Mouse (Mus musculus) heart, adult 2 months (tissue): Measurements from ENCODE around the gene Arid1a. TPM values are rescaled to one million over a fixed set of nuclear protein-coding genes. Genes with fewer than 3 reads are reported as not detected.
A peak's percentile ranks its signal among the peaks of the same experiment; 100 is the strongest.

ENCODE experiments used
- DNase-seq, 2 experiments: peaks; one replicate each; pipeline ENCODE4 v3.0.0; 2021
- H3K27ac ChIP-seq: fragments of 200-600 bp; 2 replicates; pipeline ENCODE4 v1.8.1; 2022
- H3K27me3 ChIP-seq: fragments of 200-500 bp; 2 replicates; pipeline ENCODE4 v1.6.1; 2012; ENCODE audit warnings: mild to moderate bottlenecking, low read length, inconsistent platforms, mixed read lengths; ENCODE audit not compliant: control insufficient read depth, insufficient read depth
- H3K36me3 ChIP-seq: fragments of 200-500 bp; 2 replicates; pipeline ENCODE4 v1.6.1; 2012; ENCODE audit warnings: low read length, inconsistent platforms; ENCODE audit not compliant: control insufficient read depth, insufficient read depth
- H3K4me1 ChIP-seq: fragments of 200-500 bp; 2 replicates; pipeline ENCODE4 v1.6.1; 2011; ENCODE audit warnings: low read length; ENCODE audit not compliant: control insufficient read depth, insufficient read depth
- H3K4me3 ChIP-seq: fragments of 200-600 bp; 2 replicates; pipeline ENCODE4 v1.8.1; 2022
- H3K79me2 ChIP-seq: fragments of 200-500 bp; replicated peaks from 2 replicates; pipeline ENCODE4 v1.6.1; 2012; ENCODE audit warnings: mild to moderate bottlenecking, inconsistent platforms, low read length, moderate library complexity, mixed read lengths; ENCODE audit not compliant: control insufficient read depth, insufficient read depth
- H3K9ac ChIP-seq: fragments of 200-500 bp; 2 replicates; pipeline ENCODE4 v1.6.1; 2012; ENCODE audit warnings: low read depth, mild to moderate bottlenecking, control low read depth, inconsistent platforms, low read length, mixed read lengths
- CTCF ChIP-seq: fragments of 200-600 bp; IDR thresholded peaks from 2 replicates; pipeline ENCODE4 v1.8.1; 2022; ENCODE audit warnings: antibody characterized with exemption, mild to moderate bottlenecking, moderate library complexity
- EP300 ChIP-seq: fragments of 200-500 bp; IDR thresholded peaks from 2 replicates; pipeline ENCODE4 v1.6.1; 2011; ENCODE audit warnings: low read depth, low read length, control low read depth; ENCODE audit not compliant: insufficient read depth
- POLR2A ChIP-seq: fragments of 200-500 bp; IDR thresholded peaks from 2 replicates; pipeline ENCODE4 v1.6.1; 2011; ENCODE audit warnings: mild to moderate bottlenecking, low read depth, low read length, control low read depth; ENCODE audit not compliant: insufficient read depth
- WGBS: fragments of 180-500 bp; shearing (Covaris S2); methylation state at CpG from one replicate; pipeline ENCODE4 v1.1.7; 2018; 5-methylcytosine and 5-hydroxymethylcytosine counted together
- intact Hi-C: fragments of 180-260 bp; cut with DNase I; formaldehyde crosslinking; loops from one replicate; pipeline ENCODE4 v1.15.1; 2025
- polyA plus RNA-seq: library from polyadenylated mRNA; depleted of rRNA; stranded (reverse); fragments of >200 nt; gene quantifications from 2 replicates; pipeline ENCODE4 v1.2.3, GENCODE M21; 2012
- total RNA-seq, 2 experiments: library from RNA; stranded (reverse); gene quantifications; 2 replicates each; pipeline ENCODE4 v1.2.3; 2021

Arid1a gene
- total and polyA plus RNA-seq, 3 experiments = 27.8 to 38.0 (median 34.2) TPM

GRCm38 (mm10) chr4:133751521-133752448 lies 4.8 kb downstream of the Arid1a start:
- peak; percentile 68 to 71 for DNase-seq
- no peaks in the 10 kb centered on the region for H3K27me3 ChIP-seq
- H3K9ac ChIP-seq = peak overlapping the region; percentile 99
- intact Hi-C loops = loop anchor here (2.0 kb wide), 2 partner anchors 19 to 45 kb away; no protein-coding TSS in a partner anchor
- peak overlapping the region; percentile 98 for H3K27ac ChIP-seq
- H3K36me3 ChIP-seq = peaks cover 16% of the 10 kb centered on the region
- H3K79me2 ChIP-seq = peaks cover 12% of the 10 kb centered on the region
- peaks cover 15% of the 10 kb centered on the region for H3K4me1 ChIP-seq
- TF ChIP-seq POLR2A (no peak; the same call in 1 of the 2 replicates), CTCF (no peak), EP300 (no peak)
- peak overlapping the region; percentile 81 for H3K4me3 ChIP-seq
- under 1% methylated on average over 31 of the region's 31 CpGs for WGBS

GRCm38 (mm10) chr4:133750184-133750775 lies 6.3 kb downstream of the Arid1a start:
- Histone ChIP-seq H3K36me3 (peaks cover 21% of the 10 kb centered on the region), H3K4me3 (no peak overlapping the region), H3K27ac (peak overlapping the region; percentile 98), H3K79me2 (peaks cover 13% of the 10 kb centered on the region), H3K4me1 (peaks cover 19% of the 10 kb centered on the region), H3K9ac (peak overlapping the region; percentile 11; the same call in 1 of the 2 replicates), H3K27me3 (no peaks in the 10 kb centered on the region)
- TF ChIP-seq POLR2A = no peak
- TF ChIP-seq CTCF = no peak
- no peak for TF ChIP-seq EP300
- no peak for DNase-seq
- intact Hi-C loops = loop anchor here (2.0 kb wide), 2 partner anchors 17 to 43 kb away; no protein-coding TSS in a partner anchor
- 16% methylated on average over 7 of the region's 7 CpGs for WGBS

DNA sequence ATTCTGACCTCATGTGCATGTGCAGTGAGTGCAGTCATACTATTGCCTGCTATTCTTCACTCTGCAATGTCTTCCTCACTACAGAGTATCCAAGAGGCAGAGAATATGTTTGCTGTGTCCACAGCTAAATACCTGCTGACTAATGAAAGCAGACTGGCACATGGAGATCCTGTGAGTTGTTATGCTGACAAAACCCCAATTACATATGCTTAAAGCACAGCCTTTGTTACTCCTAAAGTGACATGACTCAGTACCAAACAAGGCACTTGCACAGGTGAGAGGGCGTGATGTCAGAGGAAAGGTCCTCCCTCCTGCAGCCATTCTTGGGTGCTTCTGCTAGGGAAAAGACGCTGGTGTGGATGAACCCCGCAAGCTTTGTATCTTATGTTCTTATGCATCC lies 21.3 kb downstream of the Arid1a start:
- H3K4me3 ChIP-seq = no peak overlapping the region
- H3K9ac ChIP-seq = no peak overlapping the region
- peaks cover 28% of the 10 kb centered on the region for H3K79me2 ChIP-seq
- peaks cover 41% of the 10 kb centered on the region for H3K36me3 ChIP-seq
- no peak for TF ChIP-seq CTCF
- no peak for TF ChIP-seq POLR2A
- TF ChIP-seq EP300 = no peak
- WGBS = 73% methylated on average over 3 of the region's 3 CpGs
- DNase-seq = no peak
- H3K4me1 ChIP-seq = peaks cover 20% of the 10 kb centered on the region
- H3K27me3 ChIP-seq = no peaks in the 10 kb centered on the region
- intact Hi-C loops = no loop called here
- H3K27ac ChIP-seq = no peak overlapping the region

- TF ChIP-seq EP300 = no peak
- no peak for TF ChIP-seq CTCF
- no peak for TF ChIP-seq POLR2A
- Histone ChIP-seq H3K27ac (peak overlapping the region; percentile 73), H3K79me2 (peaks cover 17% of the 10 kb centered on the region), H3K4me3 (peak overlapping the region; percentile 21; the same call in 1 of the 2 replicates), H3K27me3 (no peaks in the 10 kb centered on the region), H3K4me1 (peaks cover 27% of the 10 kb centered on the region), H3K36me3 (peaks cover 44% of the 10 kb centered on the region), H3K9ac (no peak overlapping the region)
- intact Hi-C loops = no loop called here
- no peak for DNase-seq
Measured at GRCm38 (mm10) chr4:133730122-133730521, 26.4 kb downstream of the Arid1a start.

DNA sequence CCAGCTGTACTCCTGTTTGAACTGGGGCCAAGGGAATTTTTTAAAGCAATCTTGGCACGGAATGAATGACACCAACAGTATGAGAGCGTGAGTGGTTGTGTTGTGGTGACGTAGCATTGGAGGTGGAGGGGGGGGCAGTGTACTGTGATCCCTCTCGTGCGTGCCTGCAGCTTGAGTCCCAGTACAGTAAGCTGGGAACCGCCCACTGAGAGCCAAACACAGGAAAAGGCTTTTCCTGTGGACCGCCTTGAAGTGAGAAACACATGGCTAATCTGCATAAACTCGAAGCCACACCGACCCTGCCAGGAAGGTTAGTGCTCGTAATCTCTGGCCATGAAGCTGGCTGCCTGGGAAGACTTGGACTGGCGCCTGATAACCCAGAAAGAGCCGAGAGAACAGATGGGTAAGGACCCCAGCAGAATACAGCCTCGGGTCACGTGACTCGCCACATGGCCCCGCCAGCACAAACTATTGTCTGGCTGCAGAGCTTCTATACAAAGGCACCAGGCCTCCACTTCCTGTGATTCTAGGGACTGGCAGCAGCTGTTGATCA lies 27.0 kb downstream of the Arid1a start:
- H3K27ac ChIP-seq = peak overlapping the region; percentile 73
- DNase-seq = peak; percentile 83 to 91
- H3K36me3 ChIP-seq = peaks cover 45% of the 10 kb centered on the region
- peak overlapping the region; percentile 31 for H3K4me3 ChIP-seq
- intact Hi-C loops = loop anchor here (1.0 to 5.0 kb wide), 4 partner anchors 22 to 84 kb away; no protein-coding TSS in a partner anchor
- under 1% methylated on average over 16 of the region's 16 CpGs for WGBS
- H3K9ac ChIP-seq = no peak overlapping the region
- H3K27me3 ChIP-seq = no peaks in the 10 kb centered on the region
- peaks cover 27% of the 10 kb centered on the region for H3K4me1 ChIP-seq
- TF ChIP-seq EP300 = peak; percentile 92
- peak; percentile 42 for TF ChIP-seq POLR2A
- no peak for TF ChIP-seq CTCF
- peaks cover 14% of the 10 kb centered on the region for H3K79me2 ChIP-seq

DNA sequence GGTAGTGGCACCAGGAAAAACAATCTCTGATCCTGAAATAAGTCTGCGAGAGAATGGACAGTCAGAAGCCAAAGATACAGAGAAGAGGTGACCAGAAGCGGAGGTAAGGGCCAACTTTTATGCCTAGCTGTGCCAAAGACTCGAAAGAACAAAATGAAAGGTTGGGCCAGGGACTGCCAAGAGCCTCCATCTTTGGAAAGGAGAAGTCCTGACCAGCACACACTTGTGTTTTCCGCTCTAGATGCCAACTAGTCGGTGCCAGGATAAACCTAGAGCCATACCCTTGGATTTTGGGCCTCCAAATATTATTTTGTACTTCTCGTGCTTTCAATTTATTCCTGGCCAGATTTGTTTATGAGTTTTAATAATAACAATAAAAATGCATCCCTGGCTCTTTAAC lies 27.6 kb downstream of the Arid1a start:
- TF ChIP-seq EP300 (no peak), CTCF (no peak), POLR2A (no peak)
- intact Hi-C loops = loop anchor here (1.0 to 5.0 kb wide), 4 partner anchors 22 to 84 kb away; no protein-coding TSS in a partner anchor
- WGBS = 7% methylated on average over 6 of the region's 6 CpGs
- H3K27me3 ChIP-seq = no peaks in the 10 kb centered on the region
- peak overlapping the region; percentile 31 for H3K4me3 ChIP-seq
- peak in 1 of 2 experiments; percentile 47 for DNase-seq
- H3K9ac ChIP-seq = no peak overlapping the region
- H3K4me1 ChIP-seq = peaks cover 25% of the 10 kb centered on the region
- H3K79me2 ChIP-seq = peaks cover 10% of the 10 kb centered on the region
- H3K36me3 ChIP-seq = peaks cover 44% of the 10 kb centered on the region
- peak overlapping the region; percentile 55 for H3K27ac ChIP-seq
